Mouse (Mus musculus): ENCODE data around the gene Camsap2.

The Camsap2 gene

GRCm38 (mm10) chr1:136220037-136220871, 125.7 kb downstream of the Camsap2 start:
- no peak for DNase-seq
